Mouse (Mus musculus) erythroblast, embryonic 14.5 days (primary cell): ENCODE measurements around the gene Cdk5.

ENCODE experiments used
- GATA1 ChIP-seq: IDR thresholded peaks from 2 replicates; pipeline ENCODE4 v1.6.1; 2012; ENCODE audit warnings: low read length, inconsistent platforms, mixed read lengths
- TAL1 ChIP-seq: IDR thresholded peaks from 3 replicates; pipeline ENCODE4 v1.6.1; 2012; ENCODE audit warnings: low read length, inconsistent platforms, mixed read lengths

DNA sequence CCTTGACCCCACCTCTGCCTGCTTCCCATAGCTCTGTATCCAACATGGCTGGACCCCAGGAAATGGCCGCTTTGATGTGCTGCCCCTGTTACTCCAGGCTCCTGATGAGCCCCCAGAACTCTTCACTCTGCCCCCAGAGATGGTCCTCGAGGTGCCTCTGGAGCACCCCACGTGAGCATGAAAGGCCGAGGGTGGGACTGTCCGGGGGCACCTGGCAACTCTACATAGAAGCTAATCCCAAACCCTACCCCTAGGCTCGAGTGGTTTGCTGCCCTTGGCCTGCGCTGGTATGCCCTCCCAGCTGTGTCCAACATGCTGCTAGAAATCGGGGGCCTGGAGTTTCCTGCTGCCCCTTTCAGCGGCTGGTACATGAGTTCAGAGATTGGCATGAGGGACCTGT, 53.6 kb downstream of the Cdk5 start:
- TF ChIP-seq GATA1 = no peak
- TF ChIP-seq TAL1 = no peak
